Mouse (Mus musculus): ENCODE measurements around the gene Card14. TPM values are rescaled to one million over a fixed set of nuclear protein-coding genes. Genes with fewer than 3 reads are reported as not detected.
"Not testable (repeated sequence)": the region's sequence is repeated elsewhere in the genome, so short reads cannot be mapped to it uniquely, and the experiment has no call there.

Card14 gene
- polyA plus RNA-seq, 1 experiment from 2014 or later = 0.38 TPM

DNA sequence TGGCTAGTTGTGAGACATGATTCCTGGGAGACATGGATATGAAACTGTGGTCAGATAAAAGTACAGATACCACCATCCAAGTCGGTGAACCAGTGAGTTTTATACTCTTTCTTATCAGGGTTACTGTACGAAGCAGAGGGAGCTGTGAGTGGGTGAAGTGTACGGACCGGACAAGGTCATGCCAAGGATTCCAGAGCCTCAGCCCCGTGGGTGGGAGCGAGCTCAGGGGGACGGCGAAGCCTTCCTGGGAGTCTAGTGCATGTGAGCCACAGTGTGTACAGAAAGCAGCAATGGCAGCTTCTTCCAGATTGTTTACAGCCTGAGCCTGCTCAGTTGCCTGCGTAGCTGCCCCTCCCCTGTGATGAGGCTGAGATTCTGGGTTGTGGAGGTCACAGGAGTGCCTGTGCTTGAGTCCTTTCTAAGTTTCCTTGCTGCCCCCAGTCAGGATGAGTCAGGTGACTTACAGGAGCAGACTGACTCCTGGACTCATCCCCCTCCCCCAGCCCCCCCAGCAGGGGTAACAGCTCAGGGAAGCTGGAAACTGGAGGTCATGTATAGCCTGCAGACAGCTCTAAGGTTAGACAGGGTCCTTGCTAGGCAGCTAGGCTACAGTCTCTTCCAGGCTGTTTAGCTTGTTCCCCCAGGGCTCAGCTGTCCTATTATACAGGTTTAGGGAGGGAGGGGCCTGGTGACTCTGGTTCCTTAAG is 74.2 kb downstream of the Card14 start:
- Histone ChIP-seq H3K9me3 (ENCODE audit: control insufficient read depth, low read depth, low read length) (no peaks in the 10 kb centered on the region), H3K9ac (replicated peaks; ENCODE audit: low read depth, low read length) (no peak overlapping the region), H3K4me2 (replicated peaks; ENCODE audit: low read depth, low read length) (no peak overlapping the region), H3K4me3 (ENCODE audit: low read depth, low read length) (no peak overlapping the region), H3K27ac (ENCODE audit: low read length) (no peak overlapping the region), H3K36me3 (ENCODE audit: control insufficient read depth, insufficient read depth, low read length) (0 out of 2 replicates have a peak, but pooled peaks cover 4% of the 10 kb centered on the region), H3K4me1 (ENCODE audit: control insufficient read depth, insufficient read depth, low read length) (no peaks in the 10 kb centered on the region), H3K27me3 (ENCODE audit: control insufficient read depth, insufficient read depth, low read length) (no peaks in the 10 kb centered on the region)
- WGBS = 66% methylated on average over 9 of the region's 9 CpGs
- ATAC-seq (ENCODE audit: insufficient number of reproducible peaks, insufficient read depth, low FRiP score, low read depth) = no peak

DNA sequence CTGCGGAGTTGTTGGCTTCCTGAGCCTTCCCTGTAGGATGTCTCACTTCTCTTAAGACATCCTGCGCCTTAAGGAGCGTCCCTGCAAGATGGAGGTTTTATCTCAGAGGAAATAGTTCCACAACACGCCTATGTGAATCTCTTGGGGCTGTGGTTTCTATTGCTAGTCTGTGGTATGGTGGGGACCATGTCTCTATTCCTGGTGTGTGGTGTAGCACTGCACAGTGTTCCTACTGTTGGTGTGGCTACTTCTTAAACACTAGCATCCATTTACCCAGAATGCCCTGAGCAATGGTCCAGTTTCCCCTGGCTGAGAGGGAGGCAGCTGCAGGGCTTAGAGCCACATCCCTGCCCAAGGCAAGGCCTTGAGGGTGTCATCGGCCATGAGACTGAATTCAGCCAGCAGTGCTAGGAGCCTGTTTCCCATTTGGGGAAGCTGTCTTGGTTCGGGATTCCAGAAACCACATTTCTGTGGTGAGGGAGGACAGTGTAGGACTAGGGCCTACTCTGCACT is 74.8 kb downstream of the Card14 start:
- Histone ChIP-seq H3K27ac (ENCODE audit: low read length) (no peak overlapping the region), H3K4me1 (ENCODE audit: control insufficient read depth, insufficient read depth, low read length) (no peaks in the 10 kb centered on the region), H3K4me2 (replicated peaks; ENCODE audit: low read depth, low read length) (no peak overlapping the region), H3K27me3 (ENCODE audit: control insufficient read depth, insufficient read depth, low read length) (no peaks in the 10 kb centered on the region), H3K4me3 (ENCODE audit: low read depth, low read length) (no peak overlapping the region), H3K9me3 (ENCODE audit: control insufficient read depth, low read depth, low read length) (no peaks in the 10 kb centered on the region), H3K9ac (replicated peaks; ENCODE audit: low read depth, low read length) (no peak overlapping the region), H3K36me3 (ENCODE audit: control insufficient read depth, insufficient read depth, low read length) (0 out of 2 replicates have a peak, but pooled peaks cover 2% of the 10 kb centered on the region)
- ATAC-seq (ENCODE audit: insufficient number of reproducible peaks, insufficient read depth, low FRiP score, low read depth) = no peak
- WGBS = 79% methylated on average over 6 of the region's 6 CpGs

DNA sequence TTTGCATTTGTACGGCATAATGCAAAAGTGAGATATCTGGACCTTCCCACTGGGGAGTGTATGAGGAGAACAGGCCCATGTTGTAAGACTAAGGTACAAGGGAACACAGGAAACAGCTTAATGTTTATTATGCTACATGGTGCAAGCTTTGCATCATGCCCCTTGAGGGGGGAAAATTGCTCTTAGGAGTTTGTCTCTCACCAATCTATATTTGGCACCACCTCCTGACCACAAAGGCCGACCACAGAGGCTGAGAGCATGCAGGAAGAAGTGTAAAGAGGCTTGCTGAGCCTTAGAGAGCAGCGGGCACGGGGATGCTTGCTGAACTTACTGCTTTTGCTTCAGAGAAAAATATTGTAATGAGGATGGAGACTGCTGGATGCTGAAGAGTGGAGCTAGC is 77.3 kb downstream of the Card14 start:
- Histone ChIP-seq H3K36me3 (ENCODE audit: control insufficient read depth, insufficient read depth, low read length) (no peaks in the 10 kb centered on the region), H3K27me3 (ENCODE audit: control insufficient read depth, insufficient read depth, low read length) (no peaks in the 10 kb centered on the region), H3K27ac (ENCODE audit: low read length) (no peak overlapping the region), H3K4me3 (ENCODE audit: low read depth, low read length) (no peak overlapping the region), H3K9ac (replicated peaks; ENCODE audit: low read depth, low read length) (no peak overlapping the region), H3K9me3 (ENCODE audit: control insufficient read depth, low read depth, low read length) (no peaks in the 10 kb centered on the region), H3K4me2 (replicated peaks; ENCODE audit: low read depth, low read length) (no peak overlapping the region), H3K4me1 (ENCODE audit: control insufficient read depth, insufficient read depth, low read length) (peaks cover 5% of the 10 kb centered on the region; the same call in 1 of the 2 replicates)
- ATAC-seq (ENCODE audit: insufficient number of reproducible peaks, insufficient read depth, low FRiP score, low read depth) = no peak
- 82% methylated on average over 4 of the region's 4 CpGs for WGBS

DNA sequence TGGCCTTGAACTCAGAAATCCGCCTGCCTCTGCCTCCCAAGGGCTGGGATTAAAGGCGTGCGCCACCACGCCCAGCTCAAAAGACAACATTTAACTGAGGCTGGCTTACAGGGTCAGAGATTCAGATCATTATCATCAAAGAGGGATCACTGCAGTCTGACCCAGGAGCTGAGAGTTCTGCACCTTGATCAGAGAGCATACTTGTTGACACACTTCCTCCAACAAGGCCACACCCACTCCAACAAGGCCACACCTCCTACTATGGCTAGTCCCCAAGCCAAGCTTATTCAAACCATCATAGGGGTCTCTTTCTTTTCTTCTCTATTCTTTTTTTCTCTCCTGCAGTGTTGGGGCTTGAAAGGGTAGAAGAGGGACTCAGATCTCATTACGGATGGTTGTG is 78.7 kb downstream of the Card14 start:
- H3K9me3 ChIP-seq (ENCODE audit: control insufficient read depth, low read depth, low read length) = no peaks in the 10 kb centered on the region
- H3K27me3 ChIP-seq (ENCODE audit: control insufficient read depth, insufficient read depth, low read length) = no peaks in the 10 kb centered on the region
- no peak overlapping the region for H3K4me3 ChIP-seq (ENCODE audit: low read depth, low read length)
- H3K27ac ChIP-seq (ENCODE audit: low read length) = no peak overlapping the region
- 94% methylated on average over 5 of the region's 5 CpGs for WGBS
- no peak for ATAC-seq (ENCODE audit: insufficient number of reproducible peaks, insufficient read depth, low FRiP score, low read depth)
- no peak overlapping the region for H3K4me2 ChIP-seq (replicated peaks; ENCODE audit: low read depth, low read length)
- no peaks in the 10 kb centered on the region for H3K36me3 ChIP-seq (ENCODE audit: control insufficient read depth, insufficient read depth, low read length)
- no peak overlapping the region for H3K9ac ChIP-seq (replicated peaks; ENCODE audit: low read depth, low read length)
- H3K4me1 ChIP-seq (ENCODE audit: control insufficient read depth, insufficient read depth, low read length) = peaks cover 8% of the 10 kb centered on the region; the same call in 1 of the 2 replicates

DNA sequence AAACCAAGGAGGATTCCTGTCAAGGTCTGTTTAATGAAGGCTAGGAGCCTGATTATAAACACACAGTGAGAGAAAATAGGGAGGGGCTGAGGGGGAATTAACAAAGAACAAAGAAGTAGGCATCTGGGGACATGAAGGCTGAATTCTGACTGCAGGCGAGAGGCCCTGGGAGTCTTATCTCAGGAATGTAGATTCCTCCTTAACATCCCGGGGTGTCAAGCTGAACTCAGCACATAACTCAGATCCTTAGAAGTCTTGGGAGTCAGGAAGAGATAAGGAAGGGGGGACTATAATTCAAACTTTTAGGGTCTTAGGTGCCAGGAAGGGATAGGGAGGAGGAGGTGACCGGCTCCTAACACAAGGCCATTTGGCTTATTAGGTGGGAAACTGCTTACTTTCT is 79.7 kb downstream of the Card14 start:
- not testable (repeated sequence) for H3K9ac ChIP-seq (replicated peaks; ENCODE audit: low read depth, low read length); H3K9me3 ChIP-seq (ENCODE audit: control insufficient read depth, low read depth, low read length); H3K4me2 ChIP-seq (replicated peaks; ENCODE audit: low read depth, low read length); H3K27me3 ChIP-seq (ENCODE audit: control insufficient read depth, insufficient read depth, low read length); ATAC-seq (ENCODE audit: insufficient number of reproducible peaks, insufficient read depth, low FRiP score, low read depth); H3K27ac ChIP-seq (ENCODE audit: low read length); H3K4me3 ChIP-seq (ENCODE audit: low read depth, low read length); H3K36me3 ChIP-seq (ENCODE audit: control insufficient read depth, insufficient read depth, low read length)
- 10% methylated on average over 3 of the region's 3 CpGs for WGBS
- peaks cover 11% of the 10 kb centered on the region for H3K4me1 ChIP-seq (ENCODE audit: control insufficient read depth, insufficient read depth, low read length)

DNA sequence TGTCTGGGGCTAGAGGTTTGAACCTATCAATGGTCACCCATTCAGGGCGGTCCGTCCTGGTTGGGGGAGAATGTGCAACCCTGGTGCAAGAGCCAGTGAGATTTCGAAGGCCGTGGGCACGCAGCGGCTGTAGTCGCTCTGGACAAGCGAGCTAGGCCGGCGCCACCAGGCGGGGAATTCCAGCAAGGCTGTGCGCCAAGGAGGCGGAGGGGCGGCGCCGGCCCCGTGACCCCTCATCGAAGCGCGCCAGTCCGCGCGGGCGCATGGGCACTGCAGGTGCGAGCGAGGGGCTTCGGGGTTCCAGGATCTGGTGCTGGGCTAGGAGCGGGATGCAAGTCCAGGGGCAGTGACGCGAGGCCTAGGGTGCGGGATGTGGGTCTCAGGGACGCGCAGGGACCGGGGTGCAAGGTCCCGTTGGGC is 82.3 kb downstream of the Card14 start:
- Histone ChIP-seq H3K9me3 (ENCODE audit: control insufficient read depth, low read depth, low read length) (no peaks in the 10 kb centered on the region), H3K27me3 (ENCODE audit: control insufficient read depth, insufficient read depth, low read length) (peaks cover 3% of the 10 kb centered on the region; the same call in 1 of the 2 replicates), H3K27ac (ENCODE audit: low read length) (peak overlapping the region; percentile 63), H3K9ac (replicated peaks; ENCODE audit: low read depth, low read length) (peak overlapping the region; percentile 37), H3K4me2 (replicated peaks; ENCODE audit: low read depth, low read length) (peak overlapping the region; percentile 91), H3K4me1 (ENCODE audit: control insufficient read depth, insufficient read depth, low read length) (peaks cover 21% of the 10 kb centered on the region), H3K36me3 (ENCODE audit: control insufficient read depth, insufficient read depth, low read length) (no peaks in the 10 kb centered on the region), H3K4me3 (ENCODE audit: low read depth, low read length) (peak overlapping the region; percentile 53)
- WGBS = under 1% methylated on average over 35 of the region's 35 CpGs
- ATAC-seq (ENCODE audit: insufficient number of reproducible peaks, insufficient read depth, low FRiP score, low read depth) = peak; percentile 57; the same call in 1 of the 2 replicates

DNA sequence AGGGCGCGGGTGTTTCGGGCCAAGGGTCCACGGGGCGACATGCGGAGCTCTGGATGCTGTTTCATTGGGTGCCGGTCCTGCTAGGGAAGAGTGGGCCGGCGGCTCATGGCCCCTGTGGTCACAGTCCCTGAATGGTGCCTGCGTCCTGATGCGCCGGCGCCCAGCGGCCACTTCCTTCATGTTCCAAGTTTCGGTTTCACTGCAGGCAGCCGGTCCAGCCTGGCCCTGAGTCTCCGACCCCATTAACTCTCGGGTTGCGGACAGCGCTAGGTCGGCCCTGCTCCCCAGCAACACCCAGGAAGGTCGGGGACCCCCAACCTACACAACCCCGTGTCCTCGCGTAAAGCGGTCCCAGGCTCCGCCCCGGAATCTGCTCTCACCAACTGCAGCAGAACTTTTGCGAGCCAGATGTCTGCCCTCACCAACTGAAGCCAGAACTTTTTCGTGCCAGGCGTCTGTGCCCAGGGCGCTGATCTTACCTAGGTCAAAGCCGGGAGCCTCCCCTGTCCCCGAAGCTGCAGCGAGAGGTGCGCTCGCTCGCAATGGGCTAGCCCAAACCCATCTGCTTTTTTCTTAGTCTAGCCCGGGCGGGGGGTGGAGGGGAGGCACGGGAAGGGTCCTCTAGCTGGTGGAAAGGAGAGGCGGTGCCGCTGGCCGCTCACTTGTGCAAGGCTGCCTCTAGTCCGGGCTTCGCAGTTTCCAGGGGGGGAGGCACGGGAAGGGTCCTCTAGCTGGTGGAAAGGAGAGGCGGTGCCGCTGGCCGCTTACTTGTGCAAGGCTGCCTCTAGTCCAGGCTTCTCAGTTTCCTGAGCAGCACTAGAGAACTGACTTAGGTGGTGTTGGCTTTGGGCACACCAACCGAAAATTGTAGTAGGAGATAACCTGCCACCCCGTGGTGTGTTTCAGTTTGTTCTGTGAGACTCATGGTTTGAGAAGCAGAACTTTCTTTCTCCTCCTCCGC is 83.0 kb downstream of the Card14 start:
- H3K27me3 ChIP-seq (ENCODE audit: control insufficient read depth, insufficient read depth, low read length) = peaks cover 3% of the 10 kb centered on the region; the same call in 1 of the 2 replicates
- peaks cover 21% of the 10 kb centered on the region for H3K4me1 ChIP-seq (ENCODE audit: control insufficient read depth, insufficient read depth, low read length)

DNA sequence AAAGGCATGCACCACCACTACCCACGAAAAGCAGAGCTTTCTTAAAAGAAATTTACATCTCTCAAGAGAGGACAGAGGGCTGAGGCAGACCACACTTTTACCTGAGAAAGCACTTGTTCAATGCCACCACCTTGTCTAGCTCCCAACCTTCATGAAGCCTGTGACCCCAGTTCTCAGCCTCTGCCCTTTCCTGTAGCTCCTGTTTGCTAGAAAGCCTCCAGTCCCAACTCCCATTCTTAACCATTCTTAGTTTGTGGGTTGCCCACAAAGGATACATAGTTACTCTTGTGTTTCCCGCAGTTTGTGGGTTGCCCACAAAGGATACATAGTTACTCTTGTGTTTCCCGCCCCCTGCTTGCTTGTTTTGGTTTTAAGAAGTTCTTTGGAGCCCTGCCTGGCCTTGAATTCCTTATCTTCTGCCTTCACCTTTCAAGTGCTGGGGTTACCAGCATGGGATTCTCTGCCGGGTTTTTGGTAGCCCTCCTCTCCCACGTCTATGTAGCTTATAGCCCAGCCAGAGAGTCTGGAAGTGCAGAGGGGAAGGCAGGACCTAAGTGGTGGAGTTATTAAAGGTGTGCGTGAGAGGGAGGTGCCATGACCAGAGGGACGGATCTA is 83.9 kb downstream of the Card14 start:
- 0 out of 2 replicates have a peak overlapping the region, but pooled peaks have one; percentile 6 for H3K27ac ChIP-seq (ENCODE audit: low read length)
- no peaks in the 10 kb centered on the region for H3K9me3 ChIP-seq (ENCODE audit: control insufficient read depth, low read depth, low read length)
- peaks cover 21% of the 10 kb centered on the region for H3K4me1 ChIP-seq (ENCODE audit: control insufficient read depth, insufficient read depth, low read length)
- no peak overlapping the region for H3K9ac ChIP-seq (replicated peaks; ENCODE audit: low read depth, low read length)
- peak overlapping the region; percentile 91 for H3K4me2 ChIP-seq (replicated peaks; ENCODE audit: low read depth, low read length)
- H3K4me3 ChIP-seq (ENCODE audit: low read depth, low read length) = no peak overlapping the region
- H3K27me3 ChIP-seq (ENCODE audit: control insufficient read depth, insufficient read depth, low read length) = peaks cover 3% of the 10 kb centered on the region; the same call in 1 of the 2 replicates
- 38% methylated on average over 7 of the region's 7 CpGs for WGBS
- ATAC-seq (ENCODE audit: insufficient number of reproducible peaks, insufficient read depth, low FRiP score, low read depth) = no peak
- H3K36me3 ChIP-seq (ENCODE audit: control insufficient read depth, insufficient read depth, low read length) = no peaks in the 10 kb centered on the region

More for the DNA sequence above, 83.0 kb downstream of the Card14 start:
- peak overlapping the region; percentile 37 for H3K9ac ChIP-seq (replicated peaks; ENCODE audit: low read depth, low read length)
- 2% methylated on average over 53 of the region's 53 CpGs for WGBS
- no peaks in the 10 kb centered on the region for H3K9me3 ChIP-seq (ENCODE audit: control insufficient read depth, low read depth, low read length)
- H3K27ac ChIP-seq (ENCODE audit: low read length) = peak overlapping the region; percentile 63
- H3K4me3 ChIP-seq (ENCODE audit: low read depth, low read length) = peak overlapping the region; percentile 53
- H3K36me3 ChIP-seq (ENCODE audit: control insufficient read depth, insufficient read depth, low read length) = no peaks in the 10 kb centered on the region
- ATAC-seq (ENCODE audit: insufficient number of reproducible peaks, insufficient read depth, low FRiP score, low read depth) = peak; percentile 25; the same call in 1 of the 2 replicates
- H3K4me2 ChIP-seq (replicated peaks; ENCODE audit: low read depth, low read length) = peak overlapping the region; percentile 91

All from stomach, embryonic 14.5 days (tissue).